Mouse (Mus musculus): ENCODE measurements around the gene Sub1. TPM values are rescaled to one million over a fixed set of nuclear protein-coding genes. Genes with fewer than 3 reads are reported as not detected.

Sub1 gene
- polyA plus RNA-seq (2015; fragmentation: Nextera tagmentation; extraction: Ambion mirVana), result 474 and 502 TPM in 2 replicates

DNA sequence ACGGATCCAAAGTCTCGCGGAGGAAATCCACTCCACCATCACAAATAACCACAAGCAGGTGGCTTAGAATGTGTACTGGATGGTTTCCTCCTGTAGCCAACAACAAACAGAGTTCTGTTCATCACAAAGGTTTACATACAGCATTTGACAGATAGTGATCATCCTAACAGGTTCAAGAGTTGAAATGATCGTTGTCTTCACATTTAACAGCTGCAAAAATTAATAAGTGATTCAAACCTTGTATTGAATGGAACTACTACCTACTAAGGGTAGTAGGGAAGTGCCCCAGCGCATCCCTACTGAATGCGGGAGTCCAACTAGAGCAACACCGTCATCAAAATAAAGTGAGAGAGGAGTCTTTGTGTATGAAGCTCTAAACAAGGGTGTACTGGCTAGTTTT is at the start of gene Sub1:
Sub1 (minus strand) TSS at position 101 of the 400 bp plus-strand sequence.
- H3K4me1 ChIP-seq (ENCODE audit: control insufficient read depth, insufficient read depth, low read depth, low read length), result peaks cover 23% of the 10 kb centered on the region
- H3K9ac ChIP-seq (ENCODE audit: low read depth, low read length), result peak within 1 kb of the TSS; percentile 97
- ATAC-seq, result no peak
- 95% methylated on average over 7 of the region's 7 CpGs for WGBS
- H3K36me3 ChIP-seq (ENCODE audit: control insufficient read depth, insufficient read depth, low read length), result no peaks in the 10 kb centered on the region; the same call in 1 of the 2 replicates
- no peaks in the 10 kb centered on the region for H3K27me3 ChIP-seq (replicated peaks; ENCODE audit: control insufficient read depth, insufficient read depth, low read length)
- H3K4me2 ChIP-seq (ENCODE audit: low read length), result peak within 1 kb of the TSS; percentile 37
- H3K9me3 ChIP-seq (ENCODE audit: control insufficient read depth, low read length), result no peaks in the 10 kb centered on the region
- peak within 1 kb of the TSS; percentile 99 for H3K4me3 ChIP-seq (ENCODE audit: low read length)
- H3K27ac ChIP-seq (ENCODE audit: low read depth, low read length), result peak within 1 kb of the TSS; percentile 85

DNA sequence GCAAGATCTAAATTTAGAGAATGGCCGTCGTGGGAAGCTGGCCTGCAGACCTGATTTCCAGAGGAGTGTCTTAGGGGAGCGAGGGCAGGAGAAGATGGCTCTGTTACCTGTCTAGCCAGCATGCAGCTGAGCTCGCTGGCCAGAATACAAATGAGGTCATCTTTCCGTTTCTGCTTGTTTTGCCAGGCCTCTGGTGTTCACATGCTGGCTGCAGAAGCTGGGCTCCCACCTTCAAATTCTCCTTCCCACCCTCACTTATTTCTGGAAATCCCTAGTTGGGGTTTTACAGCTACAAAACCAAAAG is 43.6 kb upstream of the Sub1 start:
- peak; percentile 24 for ATAC-seq
- H3K4me2 ChIP-seq (ENCODE audit: low read length), result no peak overlapping the region
- peaks cover 15% of the 10 kb centered on the region for H3K4me1 ChIP-seq (ENCODE audit: control insufficient read depth, insufficient read depth, low read depth, low read length)
- no peak overlapping the region for H3K9ac ChIP-seq (ENCODE audit: low read depth, low read length)
- no peaks in the 10 kb centered on the region for H3K27me3 ChIP-seq (replicated peaks; ENCODE audit: control insufficient read depth, insufficient read depth, low read length)
- WGBS, result 44% methylated on average over 5 of the region's 5 CpGs
- H3K27ac ChIP-seq (ENCODE audit: low read depth, low read length), result peak overlapping the region; percentile 56
- no peak overlapping the region for H3K4me3 ChIP-seq (ENCODE audit: low read length)
- no peaks in the 10 kb centered on the region for H3K36me3 ChIP-seq (ENCODE audit: control insufficient read depth, insufficient read depth, low read length)
- H3K9me3 ChIP-seq (ENCODE audit: control insufficient read depth, low read length), result no peaks in the 10 kb centered on the region

DNA sequence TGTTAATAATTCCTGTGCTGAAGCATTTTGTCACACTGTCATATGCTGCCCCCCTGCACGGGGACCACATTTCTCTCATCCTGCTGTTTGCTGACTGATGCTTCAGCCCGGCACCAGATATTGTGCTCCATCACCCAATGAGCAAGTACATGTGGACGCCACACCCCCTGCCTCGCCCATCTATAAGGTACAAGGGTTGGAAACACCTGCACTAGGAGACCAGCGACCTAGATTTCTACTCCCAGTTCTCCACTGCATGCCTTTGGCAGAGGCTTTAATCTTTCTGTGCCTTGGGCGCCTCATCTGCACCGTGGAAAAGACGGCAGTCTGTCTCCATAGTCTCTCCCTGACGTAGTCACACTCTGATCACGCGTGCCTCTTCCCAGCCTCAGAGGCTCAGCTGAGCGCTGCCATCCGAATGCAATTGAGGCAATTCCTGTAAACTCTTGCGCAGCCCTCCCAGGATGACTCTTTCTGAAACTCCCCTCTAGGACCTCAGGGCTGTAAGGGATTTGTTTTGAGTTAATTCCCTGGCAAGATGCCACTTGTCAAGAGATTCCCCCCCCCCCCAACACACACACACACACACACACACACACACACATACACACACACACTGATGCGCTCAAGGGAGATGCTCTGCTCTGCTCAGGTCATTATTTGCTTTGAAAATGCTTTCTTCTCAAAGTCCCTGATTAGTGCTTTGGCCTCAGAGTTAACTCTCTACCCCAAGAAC is 43.1 kb upstream of the Sub1 start:
- no peaks in the 10 kb centered on the region for H3K27me3 ChIP-seq (replicated peaks; ENCODE audit: control insufficient read depth, insufficient read depth, low read length)
- no peaks in the 10 kb centered on the region for H3K9me3 ChIP-seq (ENCODE audit: control insufficient read depth, low read length)
- peak; percentile 87 for ATAC-seq
- H3K27ac ChIP-seq (ENCODE audit: low read depth, low read length), result peak overlapping the region; percentile 71
- H3K36me3 ChIP-seq (ENCODE audit: control insufficient read depth, insufficient read depth, low read length), result no peaks in the 10 kb centered on the region
- H3K4me3 ChIP-seq (ENCODE audit: low read length), result no peak overlapping the region
- H3K4me1 ChIP-seq (ENCODE audit: control insufficient read depth, insufficient read depth, low read depth, low read length), result peaks cover 15% of the 10 kb centered on the region
- H3K4me2 ChIP-seq (ENCODE audit: low read length), result peak overlapping the region; percentile 35
- WGBS, result 46% methylated on average over 15 of the region's 15 CpGs
- 0 out of 2 replicates have a peak overlapping the region, but pooled peaks have one; percentile 42 for H3K9ac ChIP-seq (ENCODE audit: low read depth, low read length)

DNA sequence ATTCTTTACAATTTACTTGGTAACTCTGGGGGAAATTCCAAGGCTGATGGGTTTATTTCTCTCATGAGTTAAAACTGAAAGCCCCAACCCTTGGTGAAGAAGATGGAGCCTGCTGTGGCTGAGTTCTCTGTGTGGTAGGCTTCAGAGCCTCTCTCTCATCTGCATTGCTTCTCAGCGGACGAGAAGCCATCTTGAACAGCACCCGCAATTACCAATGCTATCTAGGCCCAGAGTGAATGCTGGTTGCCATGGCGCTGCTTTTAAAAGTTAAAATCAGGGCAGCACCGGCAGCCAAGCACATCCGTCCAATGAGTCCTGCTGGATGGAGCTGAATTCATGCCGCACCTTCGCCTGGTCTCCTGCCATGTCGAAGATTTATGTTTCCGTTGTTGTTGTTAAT is 42.5 kb upstream of the Sub1 start:
- ATAC-seq, result peak; percentile 68
- H3K4me3 ChIP-seq (ENCODE audit: low read length), result no peak overlapping the region
- no peaks in the 10 kb centered on the region for H3K27me3 ChIP-seq (replicated peaks; ENCODE audit: control insufficient read depth, insufficient read depth, low read length)
- H3K36me3 ChIP-seq (ENCODE audit: control insufficient read depth, insufficient read depth, low read length), result no peaks in the 10 kb centered on the region
- H3K9ac ChIP-seq (ENCODE audit: low read depth, low read length), result no peak overlapping the region
- H3K4me2 ChIP-seq (ENCODE audit: low read length), result peak overlapping the region; percentile 35
- no peaks in the 10 kb centered on the region for H3K9me3 ChIP-seq (ENCODE audit: control insufficient read depth, low read length)
- 31% methylated on average over 10 of the region's 10 CpGs for WGBS
- H3K27ac ChIP-seq (ENCODE audit: low read depth, low read length), result peak overlapping the region; percentile 71
- peaks cover 15% of the 10 kb centered on the region for H3K4me1 ChIP-seq (ENCODE audit: control insufficient read depth, insufficient read depth, low read depth, low read length)

DNA sequence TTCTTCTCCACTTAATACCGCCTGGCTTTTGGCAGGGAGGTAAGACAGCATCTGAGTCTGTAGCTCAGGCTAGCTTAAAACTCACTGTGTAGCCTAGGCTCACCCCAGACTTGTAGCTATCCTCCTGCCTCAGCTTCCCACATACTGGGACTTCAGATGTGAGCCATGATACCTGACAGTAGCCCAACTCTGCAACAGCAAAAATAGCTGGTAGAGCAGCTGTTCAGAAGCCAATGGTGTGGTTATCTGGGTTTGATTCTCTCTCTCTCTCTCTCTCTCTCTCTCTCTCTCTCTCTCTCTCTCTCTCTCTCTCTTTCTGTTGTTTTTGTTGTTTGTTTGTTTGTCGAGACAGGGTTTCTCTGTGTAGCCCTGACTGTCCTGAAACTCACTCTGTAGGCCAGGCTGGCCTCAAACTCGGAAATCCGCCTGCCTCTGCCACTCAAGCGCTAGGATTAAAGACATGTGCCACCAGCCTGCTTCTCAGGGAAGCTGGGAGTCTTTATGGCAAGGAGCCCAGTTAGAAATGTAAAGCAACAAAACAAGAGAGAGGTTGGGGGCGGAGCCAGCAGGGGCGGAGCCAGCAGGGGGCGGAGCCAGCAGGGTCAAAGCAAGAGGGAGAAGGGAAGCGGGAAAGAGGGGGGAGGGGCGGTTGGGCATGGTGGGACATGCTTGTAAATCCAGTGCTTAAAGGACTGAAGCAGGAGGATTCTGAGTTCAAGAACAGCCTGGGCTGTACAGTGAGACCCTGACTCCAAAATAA is 41.3 kb upstream of the Sub1 start:
- 79% methylated on average over 10 of the region's 10 CpGs for WGBS
- no peak; the same call in 1 of the 2 replicates for ATAC-seq
- Histone ChIP-seq H3K4me3 (ENCODE audit: low read length) (no peak overlapping the region), H3K36me3 (ENCODE audit: control insufficient read depth, insufficient read depth, low read length) (no peaks in the 10 kb centered on the region), H3K4me1 (ENCODE audit: control insufficient read depth, insufficient read depth, low read depth, low read length) (peaks cover 15% of the 10 kb centered on the region), H3K9ac (ENCODE audit: low read depth, low read length) (no peak overlapping the region), H3K4me2 (ENCODE audit: low read length) (no peak overlapping the region), H3K27me3 (replicated peaks; ENCODE audit: control insufficient read depth, insufficient read depth, low read length) (no peaks in the 10 kb centered on the region), H3K27ac (ENCODE audit: low read depth, low read length) (0 out of 2 replicates have a peak overlapping the region, but pooled peaks have one; percentile 7), H3K9me3 (ENCODE audit: control insufficient read depth, low read length) (no peaks in the 10 kb centered on the region)

DNA sequence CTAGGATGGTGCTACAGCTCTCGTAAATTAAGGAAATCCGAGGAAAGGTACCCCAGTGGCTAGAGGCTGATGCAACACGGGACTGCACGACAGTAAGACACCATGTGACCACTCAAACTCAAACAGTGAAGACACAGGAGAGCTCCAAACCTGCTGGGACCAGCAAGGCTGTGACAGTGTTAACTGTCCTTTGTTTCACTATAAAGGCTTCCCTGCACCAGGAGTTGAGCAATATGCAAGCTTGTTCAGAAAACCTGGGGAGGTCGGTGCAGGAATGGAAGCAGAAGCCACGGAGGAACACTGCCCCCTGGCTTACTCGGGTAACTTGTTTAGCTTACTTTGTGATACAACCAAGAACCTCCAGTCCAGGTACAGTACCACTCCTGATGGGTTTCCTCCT is 40.4 kb upstream of the Sub1 start:
- no peaks in the 10 kb centered on the region for H3K9me3 ChIP-seq (ENCODE audit: control insufficient read depth, low read length)
- ATAC-seq, result no peak
- no peaks in the 10 kb centered on the region for H3K36me3 ChIP-seq (ENCODE audit: control insufficient read depth, insufficient read depth, low read length)
- no peak overlapping the region for H3K4me3 ChIP-seq (ENCODE audit: low read length)
- peaks cover 15% of the 10 kb centered on the region for H3K4me1 ChIP-seq (ENCODE audit: control insufficient read depth, insufficient read depth, low read depth, low read length)
- H3K9ac ChIP-seq (ENCODE audit: low read depth, low read length), result no peak overlapping the region
- H3K27ac ChIP-seq (ENCODE audit: low read depth, low read length), result no peak overlapping the region
- no peaks in the 10 kb centered on the region for H3K27me3 ChIP-seq (replicated peaks; ENCODE audit: control insufficient read depth, insufficient read depth, low read length)
- no peak overlapping the region for H3K4me2 ChIP-seq (ENCODE audit: low read length)
- WGBS, result 61% methylated on average over 7 of the region's 7 CpGs

DNA sequence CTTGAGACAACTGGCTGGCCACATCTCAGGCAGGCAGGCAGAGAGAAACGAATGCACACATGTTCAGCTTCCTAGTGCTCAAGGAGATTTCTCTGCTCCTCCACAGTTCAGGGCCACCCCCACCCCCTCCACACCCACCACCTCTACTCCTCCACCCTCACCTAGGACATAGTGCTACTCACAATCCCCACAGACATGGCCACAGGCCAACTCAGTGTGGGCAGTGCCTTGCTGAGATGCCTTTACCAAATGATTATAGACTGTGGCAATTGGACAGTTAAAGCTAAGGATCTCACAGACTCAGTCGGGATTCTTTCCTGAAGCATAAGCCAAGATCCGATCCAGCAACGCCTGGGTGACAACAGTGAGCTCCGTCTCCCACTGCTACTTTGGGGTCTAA is 39.9 kb upstream of the Sub1 start:
- no peak overlapping the region for H3K4me3 ChIP-seq (ENCODE audit: low read length)
- no peak overlapping the region for H3K4me2 ChIP-seq (ENCODE audit: low read length)
- no peak overlapping the region for H3K27ac ChIP-seq (ENCODE audit: low read depth, low read length)
- no peaks in the 10 kb centered on the region for H3K9me3 ChIP-seq (ENCODE audit: control insufficient read depth, low read length)
- H3K4me1 ChIP-seq (ENCODE audit: control insufficient read depth, insufficient read depth, low read depth, low read length), result peaks cover 15% of the 10 kb centered on the region
- no peaks in the 10 kb centered on the region for H3K27me3 ChIP-seq (replicated peaks; ENCODE audit: control insufficient read depth, insufficient read depth, low read length)
- H3K9ac ChIP-seq (ENCODE audit: low read depth, low read length), result no peak overlapping the region
- H3K36me3 ChIP-seq (ENCODE audit: control insufficient read depth, insufficient read depth, low read length), result no peaks in the 10 kb centered on the region
- WGBS, result 74% methylated on average over 5 of the region's 5 CpGs
- no peak for ATAC-seq

DNA sequence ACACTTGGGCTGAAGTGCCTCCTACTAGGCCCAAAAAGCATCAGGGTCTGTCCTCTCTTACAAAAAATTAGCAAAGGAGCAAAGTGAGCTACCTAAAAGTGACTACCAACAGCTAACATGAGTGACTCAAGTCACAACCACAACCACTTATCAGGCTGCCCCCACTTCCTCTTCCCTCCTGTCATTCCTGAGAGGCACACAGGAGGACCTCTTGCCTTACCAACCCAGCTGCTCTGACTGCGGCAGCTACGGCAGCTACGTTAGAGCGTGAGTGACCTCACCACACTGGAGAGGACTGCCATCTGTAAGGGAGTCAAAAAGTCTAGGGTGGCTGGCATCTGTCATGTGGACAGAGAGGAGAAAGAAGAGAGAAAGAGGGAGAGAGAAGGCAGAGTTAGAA is 37.5 kb upstream of the Sub1 start:
- ATAC-seq, result no peak
- H3K9me3 ChIP-seq (ENCODE audit: control insufficient read depth, low read length), result no peaks in the 10 kb centered on the region
- no peak overlapping the region for H3K27ac ChIP-seq (ENCODE audit: low read depth, low read length)
- no peak overlapping the region for H3K4me2 ChIP-seq (ENCODE audit: low read length)
- no peak overlapping the region for H3K4me3 ChIP-seq (ENCODE audit: low read length)
- 83% methylated on average over 4 of the region's 4 CpGs for WGBS
- no peaks in the 10 kb centered on the region for H3K27me3 ChIP-seq (replicated peaks; ENCODE audit: control insufficient read depth, insufficient read depth, low read length)
- no peak overlapping the region for H3K9ac ChIP-seq (ENCODE audit: low read depth, low read length)
- no peaks in the 10 kb centered on the region for H3K36me3 ChIP-seq (ENCODE audit: control insufficient read depth, insufficient read depth, low read length)
- peaks cover 3% of the 10 kb centered on the region for H3K4me1 ChIP-seq (ENCODE audit: control insufficient read depth, insufficient read depth, low read depth, low read length)

DNA sequence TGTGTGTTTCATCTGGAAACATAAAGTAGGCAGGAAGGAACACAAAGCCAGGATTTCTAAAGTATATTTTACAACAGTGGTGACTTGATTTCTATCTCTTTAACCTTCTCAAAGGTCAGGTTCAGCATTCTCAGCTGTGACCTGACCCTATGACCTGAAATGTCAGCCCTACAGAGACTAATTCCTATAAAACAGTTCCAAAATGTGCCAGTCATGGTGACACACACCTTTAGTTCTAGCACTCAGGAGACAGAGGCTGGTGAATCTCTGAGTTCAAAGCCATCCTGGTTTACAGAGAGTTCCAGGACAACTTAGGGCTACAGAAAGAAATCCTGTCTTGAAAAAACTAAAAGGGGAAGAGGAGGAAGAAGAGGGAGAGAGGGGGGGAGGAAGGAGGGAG is 36.4 kb upstream of the Sub1 start:
- H3K4me2 ChIP-seq (ENCODE audit: low read length), result no peak overlapping the region
- H3K36me3 ChIP-seq (ENCODE audit: control insufficient read depth, insufficient read depth, low read length), result no peaks in the 10 kb centered on the region
- no peak overlapping the region for H3K27ac ChIP-seq (ENCODE audit: low read depth, low read length)
- no peaks in the 10 kb centered on the region for H3K27me3 ChIP-seq (replicated peaks; ENCODE audit: control insufficient read depth, insufficient read depth, low read length)
- ATAC-seq, result no peak
- no peak overlapping the region for H3K4me3 ChIP-seq (ENCODE audit: low read length)
- no peak overlapping the region for H3K9ac ChIP-seq (ENCODE audit: low read depth, low read length)
- H3K4me1 ChIP-seq (ENCODE audit: control insufficient read depth, insufficient read depth, low read depth, low read length), result no peaks in the 10 kb centered on the region
- no peaks in the 10 kb centered on the region for H3K9me3 ChIP-seq (ENCODE audit: control insufficient read depth, low read length)
